Mouse (Mus musculus): ENCODE measurements around the gene Rasa1.

Rasa1 gene

DNA sequence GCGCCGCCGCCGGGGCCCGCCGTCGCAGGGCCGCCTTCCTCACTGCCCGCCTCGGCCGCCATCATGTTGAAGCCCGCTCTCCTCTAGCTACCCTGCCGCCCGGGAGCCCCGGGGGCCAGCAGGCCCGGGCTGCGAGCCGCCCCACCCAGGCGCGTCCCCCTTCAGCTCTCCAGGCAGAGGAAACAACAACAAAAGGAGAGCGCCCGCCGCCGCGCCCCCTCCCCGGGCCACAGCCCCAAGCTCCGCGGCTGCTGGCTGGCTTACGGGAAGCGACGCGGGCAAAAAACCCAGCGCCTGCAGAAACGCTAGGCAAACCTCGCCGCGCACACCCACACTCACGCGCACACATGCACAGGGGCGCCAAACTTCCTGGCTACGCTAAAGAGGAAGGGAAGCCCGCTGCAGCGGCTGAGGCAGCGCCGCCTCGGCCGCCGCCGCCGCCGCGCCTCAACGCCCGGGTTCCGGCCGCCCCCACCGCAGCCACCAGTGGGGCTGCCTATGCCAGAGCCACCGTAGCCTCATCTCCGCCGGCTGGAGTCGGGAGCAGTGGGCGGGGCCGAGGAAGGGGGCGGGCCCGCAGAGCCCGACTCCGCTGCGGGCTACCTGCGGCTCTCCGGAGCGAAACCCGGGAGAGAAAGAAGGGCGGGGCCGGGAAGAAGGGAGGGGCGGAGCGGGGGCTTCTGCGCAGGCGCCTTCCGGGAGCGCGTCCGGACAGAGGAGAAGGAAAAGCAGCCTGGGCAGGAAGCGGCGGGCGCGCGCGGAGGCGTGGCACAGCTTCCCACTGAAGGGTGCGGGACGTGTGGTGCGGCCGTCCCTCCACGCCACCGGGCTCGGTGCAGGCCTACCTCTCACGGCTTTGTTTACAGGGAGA, at the start of gene Rasa1:
Gene Rasa1, minus strand, starts transcription at position 288 of the 871 bp plus-strand sequence.
- DNase-seq = peak; percentile 94

DNA sequence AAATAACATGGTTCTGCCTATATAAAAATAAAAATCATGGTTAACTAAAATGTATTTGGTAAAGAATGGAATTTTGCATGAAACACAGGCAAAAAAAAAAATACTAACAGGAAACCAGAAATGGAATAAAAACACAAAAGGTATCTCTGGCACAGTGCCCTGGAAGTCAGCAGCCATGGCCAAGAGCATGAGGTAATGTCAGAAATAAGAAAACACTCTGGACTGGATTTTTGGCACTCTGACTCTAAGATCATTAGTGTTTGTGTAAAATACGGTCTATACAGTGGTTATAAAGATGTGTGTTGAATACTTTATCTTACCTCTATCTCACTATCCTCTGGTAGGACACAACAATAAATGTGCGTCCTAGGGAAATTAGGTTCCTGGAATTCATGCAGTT, 22.6 kb upstream of the Rasa1 start:
- no peak for DNase-seq

- no peak for DNase-seq
These were observed 22.0 kb upstream of the Rasa1 start for GRCm38 (mm10) chr13:85310968-85311367.

DNA sequence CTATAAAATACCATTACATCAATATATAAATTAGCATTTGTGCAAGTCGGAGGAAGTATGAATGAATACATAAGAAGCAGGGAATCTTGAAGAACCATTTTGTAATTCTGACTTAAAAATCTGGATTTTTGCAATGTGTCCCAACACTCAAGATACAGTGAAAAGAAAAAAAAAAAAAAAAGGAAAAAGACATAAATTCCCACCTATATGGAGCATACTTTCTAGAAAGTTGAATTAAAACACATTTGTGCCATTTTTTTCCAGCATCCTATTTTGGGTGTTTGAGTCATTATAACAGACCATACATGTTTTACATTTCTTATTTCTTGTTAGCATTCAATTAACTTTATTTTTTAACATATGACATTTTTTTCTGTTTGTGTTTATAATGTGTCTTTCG, 21.6 kb upstream of the Rasa1 start:
- no peak for DNase-seq

DNA sequence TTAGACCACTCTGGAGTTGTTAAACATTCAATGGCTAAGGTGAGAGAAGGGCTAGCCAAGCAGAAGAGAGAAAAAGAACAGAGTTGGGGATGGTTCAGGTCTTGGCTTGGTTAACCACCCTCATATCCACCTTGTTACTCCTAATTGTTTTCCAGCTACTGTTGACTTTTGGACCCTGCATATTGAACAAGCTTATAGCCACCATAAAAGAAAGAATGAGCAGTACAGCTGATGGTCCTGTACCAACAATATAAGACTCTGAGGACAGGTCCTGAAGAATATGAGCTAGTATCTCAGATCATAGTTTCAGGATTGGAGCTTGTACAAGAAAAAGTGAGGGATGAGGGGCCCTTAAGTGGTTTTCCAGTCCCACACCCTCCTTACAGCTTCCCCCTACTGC, 17.1 kb upstream of the Rasa1 start:
- DNase-seq = no peak

DNA sequence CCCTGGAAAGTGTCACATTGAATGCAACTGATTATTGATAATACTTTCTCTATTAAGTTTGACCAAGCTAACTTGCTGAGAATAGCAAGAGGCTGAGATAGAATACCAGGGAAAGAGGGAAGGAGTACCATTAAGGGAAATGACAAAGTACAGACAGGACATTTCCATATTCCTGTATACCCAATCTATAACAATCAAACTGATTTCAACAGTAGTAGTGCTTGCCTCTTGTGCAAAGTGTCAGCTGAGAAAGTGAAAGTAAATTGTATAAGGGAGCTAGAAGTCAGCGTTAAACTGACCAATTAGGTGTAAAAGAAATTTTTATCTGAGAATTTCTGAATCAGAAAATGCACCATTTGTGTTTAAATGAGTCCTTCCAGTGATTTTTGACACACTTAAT, 1.7 kb upstream of the Rasa1 start:
- no peak for DNase-seq

DNA sequence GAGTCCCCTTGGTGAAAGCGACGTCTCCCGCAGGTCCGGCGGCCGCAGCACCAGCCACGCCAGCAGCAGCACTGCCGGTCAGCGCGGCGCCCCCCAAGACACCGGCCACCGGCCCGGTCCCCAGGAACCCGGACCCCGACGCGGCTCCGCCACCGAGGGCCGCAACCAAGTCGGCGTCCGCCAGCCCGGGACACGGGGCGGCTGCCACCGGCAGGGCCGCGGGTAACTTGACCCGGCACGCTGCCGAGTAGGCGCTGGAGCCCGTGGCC, 422 bp downstream of the Rasa1 start:
- DNase-seq = no peak

GRCm38 (mm10) chr13:85287876-85288573, 905 bp downstream of the Rasa1 start:
- no peak for DNase-seq

DNA sequence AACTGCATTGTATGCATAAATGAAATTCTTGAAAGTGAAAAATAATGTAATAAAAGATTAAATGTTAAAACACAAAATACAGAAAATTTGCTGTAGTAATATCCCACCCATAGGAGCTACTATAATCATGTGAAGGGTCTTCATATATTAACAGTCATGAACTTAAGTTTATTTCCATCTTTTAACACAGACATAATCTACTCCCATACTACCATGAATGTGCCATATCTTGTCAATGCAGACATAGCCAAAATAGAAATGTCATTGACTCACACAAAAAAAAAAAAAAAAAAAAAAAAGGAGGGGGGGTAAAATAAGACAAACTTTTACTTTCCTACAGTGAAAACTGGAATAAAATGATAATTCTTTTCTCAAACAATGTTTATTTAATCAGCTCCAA, 6.3 kb downstream of the Rasa1 start:
- no peak for DNase-seq

- no peak for DNase-seq
These were observed 10.0 kb downstream of the Rasa1 start for GRCm38 (mm10) chr13:85278951-85279350.

DNA sequence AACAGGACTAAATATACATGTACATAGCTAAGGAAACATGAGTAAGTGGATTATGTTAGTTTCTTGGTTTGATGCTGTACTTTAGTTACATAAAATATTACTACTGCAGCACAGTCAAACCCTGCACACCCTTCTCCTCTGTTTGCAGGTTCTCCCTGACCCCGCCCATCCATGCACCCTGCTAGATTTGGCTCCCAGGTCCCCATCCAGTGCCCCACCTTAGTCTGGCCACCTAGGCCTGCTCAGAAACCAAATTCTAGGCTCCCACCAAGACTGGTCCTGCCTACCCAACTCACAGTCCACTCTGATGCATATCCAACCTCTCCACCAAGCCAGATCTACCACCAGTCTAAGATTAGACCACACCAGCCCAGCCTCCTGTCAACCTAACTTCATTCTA, 14.4 kb downstream of the Rasa1 start:
- DNase-seq = no peak

GRCm38 (mm10) chr13:85273788-85274187, 15.1 kb downstream of the Rasa1 start:
- no peak for DNase-seq

DNA sequence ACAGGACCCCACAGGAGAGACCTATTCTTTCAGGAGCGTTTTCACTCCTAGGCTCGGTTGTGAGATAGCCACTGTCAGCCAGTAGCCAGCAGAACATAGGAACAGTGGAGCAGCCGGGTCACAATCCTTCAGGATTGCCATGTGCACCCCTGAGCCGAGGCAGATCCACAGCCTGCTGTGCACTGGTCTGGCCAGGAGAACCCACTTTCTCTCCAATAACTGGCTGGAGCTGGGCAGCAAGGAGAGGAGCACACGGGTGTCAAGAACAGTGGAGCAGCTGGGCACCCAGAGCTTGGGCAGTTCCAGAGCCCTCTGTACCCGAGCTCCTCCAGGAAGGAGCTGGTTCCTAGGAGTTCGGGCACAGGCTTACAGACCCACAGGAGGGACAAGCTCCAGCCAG, 50.2 kb downstream of the Rasa1 start:
- no peak for DNase-seq

DNA sequence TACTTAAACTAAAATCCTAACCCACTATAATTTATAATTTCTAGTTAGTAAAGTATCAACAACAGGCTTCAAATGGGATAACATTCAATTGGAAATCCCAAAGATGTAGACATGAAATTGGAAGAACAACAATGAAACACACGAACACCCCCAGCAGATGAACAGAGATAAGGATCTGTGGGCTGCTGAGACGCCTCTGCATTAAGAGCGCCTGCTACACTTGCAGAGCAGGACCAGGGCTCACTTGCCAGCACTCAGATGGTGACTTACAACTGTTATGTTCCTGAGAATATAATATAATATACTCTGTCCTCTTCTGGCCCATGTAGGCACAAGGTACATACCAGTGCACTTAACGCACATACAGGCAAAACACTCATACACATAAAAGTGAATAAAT, 70.3 kb downstream of the Rasa1 start:
- no peak for DNase-seq

DNA sequence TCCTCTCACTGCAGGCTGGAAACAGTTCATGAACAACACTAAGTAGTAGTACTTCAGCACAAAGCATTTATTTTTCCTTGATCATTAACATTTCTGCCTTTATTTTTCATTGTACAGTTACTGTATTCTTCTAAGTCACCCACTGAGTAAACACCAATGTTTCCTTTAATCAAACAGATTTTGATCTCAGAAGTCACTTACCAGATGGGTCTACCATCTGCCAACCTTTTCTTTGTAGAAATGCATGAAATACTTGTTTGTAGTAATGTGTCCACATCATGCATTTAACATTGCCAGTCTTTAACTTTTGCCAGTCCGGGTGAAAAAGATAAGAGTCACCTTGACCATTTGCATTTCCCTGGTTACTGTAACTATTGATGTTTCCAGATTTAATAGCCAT, 78.6 kb downstream of the Rasa1 start:
- no peak for DNase-seq

GRCm38 (mm10) chr13:85208656-85209055, 80.3 kb downstream of the Rasa1 start:
- DNase-seq = no peak

GRCm38 (mm10) chr13:85207493-85207892, 81.4 kb downstream of the Rasa1 start:
- no peak for DNase-seq

GRCm38 (mm10) chr13:85191253-85191652, 97.7 kb downstream of the Rasa1 start:
- DNase-seq = no peak

DNA sequence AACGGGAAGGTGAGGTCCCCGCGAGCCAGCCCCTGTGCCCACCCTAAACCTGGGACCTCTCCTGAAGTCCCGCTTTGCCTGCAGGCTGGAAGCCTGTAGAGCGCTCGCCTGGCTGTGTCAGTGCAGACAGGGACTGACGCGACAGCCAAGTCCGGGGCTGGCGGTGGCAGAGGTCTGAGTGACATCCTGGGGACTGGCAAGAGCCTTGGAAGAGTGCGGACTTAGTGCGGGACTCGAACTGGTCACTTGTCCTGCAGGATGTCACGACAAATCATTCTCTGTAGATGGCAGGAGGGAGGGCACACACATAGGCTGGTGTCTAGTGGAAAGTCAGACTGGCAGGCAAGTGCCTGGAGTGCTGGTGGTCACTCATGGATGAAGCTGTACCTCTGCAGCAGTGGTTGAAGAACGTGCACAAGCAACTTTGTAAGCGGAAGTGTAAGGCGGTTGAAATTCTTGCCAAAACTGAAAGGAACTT, 99.2 kb downstream of the Rasa1 start:
- no peak for DNase-seq

DNA sequence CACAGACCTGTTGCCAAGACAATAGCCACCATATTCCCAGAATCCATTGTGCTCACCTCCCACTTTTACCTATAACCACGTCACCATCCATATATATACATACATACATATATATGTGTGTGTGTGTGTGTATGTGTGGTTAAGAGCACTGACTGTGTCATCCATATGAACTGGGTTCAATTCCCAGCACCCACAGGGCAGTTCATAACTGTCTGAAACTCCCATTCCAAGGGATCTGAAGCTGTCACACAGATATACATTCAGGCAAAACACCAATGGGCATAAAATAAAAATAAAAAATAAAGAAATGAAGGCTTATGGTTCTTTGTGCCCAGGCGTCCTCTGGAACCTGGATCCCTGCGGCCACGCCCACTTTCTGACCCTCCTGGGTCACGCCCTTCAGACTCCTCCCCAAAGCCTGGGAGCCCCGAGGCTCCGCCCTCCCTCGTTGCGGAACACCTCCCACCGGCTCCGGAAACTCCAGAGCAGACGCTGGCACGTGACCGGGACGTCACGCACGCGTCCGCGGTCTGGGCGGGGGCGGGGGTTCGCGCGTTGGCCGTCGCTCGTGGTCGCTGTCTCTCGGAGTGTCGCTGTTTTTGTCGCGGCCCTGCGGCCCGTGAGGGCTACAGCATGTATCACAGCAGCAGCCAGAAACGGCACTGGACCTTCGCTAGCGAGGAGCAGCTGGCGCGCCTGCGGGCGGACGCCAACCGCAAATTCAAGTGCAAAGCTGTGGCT, 99.9 kb downstream of the Rasa1 start, which contains the start of gene Ccnh:
Gene Ccnh, plus strand, starts transcription at position 506 of the 741 bp plus-strand sequence.
- peak; percentile 94 for DNase-seq
